Mouse (Mus musculus) thymus, adult 2 months (tissue): ENCODE data around the gene Ada. TPM values are rescaled to one million over a fixed set of nuclear protein-coding genes. Genes with fewer than 3 reads are reported as not detected.

ENCODE experiments used
- DNase-seq: peaks from one replicate; pipeline ENCODE4 v3.0.0; 2021
- H3K27ac ChIP-seq: fragments of 200-500 bp; 2 replicates; pipeline ENCODE4 v1.5.1; 2012; ENCODE audit warnings: low read length, control low read depth; ENCODE audit not compliant: control insufficient read depth, insufficient read depth
- H3K27me3 ChIP-seq: fragments of 200-500 bp; 2 replicates; pipeline ENCODE4 v1.6.1; 2012; ENCODE audit warnings: mild to moderate bottlenecking, low read length, moderate library complexity, mixed read lengths; ENCODE audit not compliant: control insufficient read depth, insufficient read depth
- H3K36me3 ChIP-seq: fragments of 200-500 bp; 2 replicates; pipeline ENCODE4 v1.6.1; 2012; ENCODE audit warnings: mild to moderate bottlenecking, low read length, moderate library complexity; ENCODE audit not compliant: control insufficient read depth, insufficient read depth
- H3K4me1 ChIP-seq: fragments of 200-500 bp; replicated peaks from 2 replicates; pipeline ENCODE4 v1.6.1; 2012; ENCODE audit warnings: low read length; ENCODE audit not compliant: control insufficient read depth, insufficient read depth
- H3K4me3 ChIP-seq: fragments of 200-500 bp; 2 replicates; pipeline ENCODE4 v1.5.1; 2012; ENCODE audit warnings: mild to moderate bottlenecking, low read length, control low read depth, moderate library complexity; ENCODE audit not compliant: control insufficient read depth, insufficient read depth
- CTCF ChIP-seq: fragments of 200-500 bp; IDR thresholded peaks from 2 replicates; pipeline ENCODE4 v1.5.1; 2012; ENCODE audit warnings: mild to moderate bottlenecking, control low read depth, low read length, moderate library complexity, borderline replicate concordance; ENCODE audit not compliant: control insufficient read depth, poor library complexity, insufficient read depth; ENCODE audit errors: extremely low read depth
- POLR2A ChIP-seq: fragments of 200-500 bp; IDR thresholded peaks from 2 replicates; pipeline ENCODE4 v1.6.1; 2012; ENCODE audit warnings: mild to moderate bottlenecking, low read length, control low read depth, moderate library complexity; ENCODE audit not compliant: control insufficient read depth, poor library complexity, insufficient read depth; ENCODE audit errors: extremely low read depth
- WGBS: fragments of 180-500 bp; shearing (Covaris S2); methylation state at CpG from one replicate; pipeline ENCODE4 v1.1.7; 2018; 5-methylcytosine and 5-hydroxymethylcytosine counted together
- polyA plus RNA-seq: library from polyadenylated mRNA; depleted of rRNA; stranded (reverse); fragments of >200 nt; gene quantifications from 2 replicates; pipeline ENCODE4 v1.2.3, GENCODE M21; 2012

The Ada gene
- polyA plus RNA-seq, 1 experiment, result 46.8 TPM

- TF ChIP-seq CTCF, result no peak
- TF ChIP-seq POLR2A, result no peak
- Histone ChIP-seq H3K4me1 (peaks cover 26% of the 10 kb centered on the region), H3K36me3 (no peaks in the 10 kb centered on the region), H3K4me3 (no peak overlapping the region), H3K27ac (peak overlapping the region; percentile 22; the same call in 1 of the 2 replicates), H3K27me3 (no peaks in the 10 kb centered on the region)
- WGBS, result 5% methylated on average over 15 of the region's 16 CpGs
- DNase-seq, result peak; percentile 36
These were observed 52.1 kb downstream of the Ada start for GRCm38 (mm10) chr2:163697764-163698480.

GRCm38 (mm10) chr2:163696763-163697162 lies 53.3 kb downstream of the Ada start:
- peaks cover 20% of the 10 kb centered on the region for H3K4me1 ChIP-seq
- no peak for DNase-seq
- no peak for TF ChIP-seq POLR2A
- no peak for TF ChIP-seq CTCF
- H3K27me3 ChIP-seq, result no peaks in the 10 kb centered on the region
- no peak overlapping the region for H3K4me3 ChIP-seq
- WGBS, result 92% methylated on average over 2 of the region's 2 CpGs
- H3K36me3 ChIP-seq, result no peaks in the 10 kb centered on the region
- no peak overlapping the region for H3K27ac ChIP-seq

- H3K27me3 ChIP-seq, result no peaks in the 10 kb centered on the region
- WGBS, result 91% methylated on average over 9 of the region's 9 CpGs
- H3K27ac ChIP-seq, result no peak overlapping the region
- DNase-seq, result no peak
- no peak overlapping the region for H3K4me3 ChIP-seq
- peaks cover 16% of the 10 kb centered on the region for H3K4me1 ChIP-seq
- no peak for TF ChIP-seq CTCF
- TF ChIP-seq POLR2A, result no peak
- H3K36me3 ChIP-seq, result no peaks in the 10 kb centered on the region
These were observed 56.2 kb downstream of the Ada start for GRCm38 (mm10) chr2:163693716-163694314.

- 91% methylated on average over 3 of the region's 3 CpGs for WGBS
- H3K36me3 ChIP-seq, result no peaks in the 10 kb centered on the region
- H3K27ac ChIP-seq, result no peak overlapping the region
- no peaks in the 10 kb centered on the region for H3K27me3 ChIP-seq
- TF ChIP-seq CTCF (no peak), POLR2A (no peak)
- no peak for DNase-seq
- H3K4me1 ChIP-seq, result peaks cover 8% of the 10 kb centered on the region
- H3K4me3 ChIP-seq, result no peak overlapping the region
These were observed 57.0 kb downstream of the Ada start for GRCm38 (mm10) chr2:163692873-163693612.

DNA sequence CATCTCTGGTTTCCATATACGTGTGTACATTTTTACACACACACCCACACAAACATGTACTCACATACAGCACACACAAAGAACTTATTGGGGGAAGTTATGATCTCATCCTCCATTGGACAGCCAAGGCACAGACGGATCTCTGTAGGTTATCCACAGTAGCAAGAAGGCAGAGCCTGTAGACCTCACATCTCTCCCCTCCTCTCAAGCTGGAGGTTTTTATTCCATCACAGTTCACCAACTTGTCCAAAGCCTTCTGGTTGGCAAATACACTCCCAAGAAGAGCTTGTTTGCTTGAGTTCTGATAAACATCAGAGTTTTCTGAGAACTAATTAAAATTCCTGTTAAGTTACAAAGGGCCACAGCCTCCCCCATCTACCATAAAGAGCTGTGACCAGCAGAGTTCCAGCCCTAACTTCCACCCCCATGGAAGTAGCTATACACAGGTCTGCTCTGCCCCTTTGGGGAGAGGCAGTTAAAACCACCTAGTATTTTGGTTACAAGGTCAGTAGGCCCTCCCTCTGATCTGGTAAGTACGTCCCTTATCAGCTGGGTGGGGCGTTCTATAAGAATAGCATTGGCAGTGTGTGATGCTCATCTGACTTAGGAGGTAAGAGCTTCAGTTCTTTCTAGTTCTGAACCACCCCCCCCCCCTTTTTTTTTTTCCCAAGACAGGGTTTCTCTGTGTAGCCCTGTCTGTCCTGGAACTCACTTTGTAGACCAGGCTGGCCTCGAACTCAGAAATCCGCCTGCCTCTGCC lies 58.0 kb downstream of the Ada start:
- H3K4me3 ChIP-seq, result no peak overlapping the region
- no peak for TF ChIP-seq CTCF
- TF ChIP-seq POLR2A, result no peak
- H3K27ac ChIP-seq, result no peak overlapping the region
- DNase-seq, result no peak
- H3K27me3 ChIP-seq, result no peaks in the 10 kb centered on the region
- 96% methylated on average over 6 of the region's 6 CpGs for WGBS
- no peaks in the 10 kb centered on the region for H3K36me3 ChIP-seq
- peaks cover 2% of the 10 kb centered on the region; the same call in 1 of the 2 replicates for H3K4me1 ChIP-seq

DNA sequence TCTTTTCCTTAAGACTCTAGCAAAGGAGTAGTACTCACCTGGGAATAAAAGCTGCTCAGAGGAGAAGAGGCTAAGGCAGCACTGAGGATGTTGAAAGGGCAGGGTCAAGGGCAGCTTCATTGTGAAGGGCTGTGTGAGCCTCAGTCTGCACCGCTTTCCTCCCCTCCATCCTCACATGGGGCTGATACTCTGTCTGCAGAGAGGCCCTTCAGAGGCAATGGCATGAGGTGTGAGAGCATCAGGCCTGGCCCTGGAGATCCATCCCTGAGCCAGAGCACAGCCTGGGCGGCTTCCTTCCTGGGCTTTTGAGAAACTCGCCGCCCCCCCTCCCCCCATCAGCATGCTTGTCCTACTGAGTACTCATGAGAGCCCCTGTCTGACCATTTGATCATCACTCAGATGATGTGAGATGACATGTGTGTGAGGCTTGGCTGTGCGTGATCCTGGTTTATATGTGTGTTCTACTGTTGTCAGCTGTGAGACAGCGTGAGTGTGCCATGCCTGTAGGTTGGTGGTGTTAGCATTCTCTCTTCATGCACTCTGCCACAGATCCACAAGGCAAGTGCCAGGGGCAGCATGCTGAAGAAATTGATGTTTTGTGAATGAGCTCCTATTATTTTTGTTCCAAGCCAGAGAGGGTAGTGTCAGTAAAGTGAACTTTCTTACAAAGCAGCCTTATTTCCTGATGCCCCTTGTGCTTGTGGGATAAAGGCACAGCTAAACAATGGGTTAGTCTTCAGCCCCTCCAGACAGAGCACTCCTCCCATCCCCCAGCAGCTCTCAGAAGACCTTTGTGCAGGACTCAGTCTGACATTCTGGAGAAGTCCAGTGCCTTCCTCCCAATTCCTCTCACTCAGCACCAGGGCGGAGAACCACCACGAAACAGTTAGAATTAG lies 59.4 kb downstream of the Ada start:
- no peaks in the 10 kb centered on the region for H3K27me3 ChIP-seq
- TF ChIP-seq POLR2A, result no peak
- no peak for TF ChIP-seq CTCF
- no peaks in the 10 kb centered on the region for H3K36me3 ChIP-seq
- DNase-seq, result no peak
- WGBS, result 93% methylated on average over 8 of the region's 8 CpGs
- no peaks in the 10 kb centered on the region for H3K4me1 ChIP-seq
- no peak overlapping the region for H3K27ac ChIP-seq
- H3K4me3 ChIP-seq, result no peak overlapping the region
